Mouse (Mus musculus) spleen, postnatal 4 days (tissue): Measurements from ENCODE around the gene Atg101.

Experiments used
- DNase-seq, 2 experiments: peaks; one replicate each; pipeline ENCODE4 v3.0.0; 2022; ENCODE audit warnings: low spot score in 2 of 2

Atg101 gene

GRCm38 (mm10) chr15:101336474-101337174 is 52.6 kb downstream of the Atg101 start:
- no peak for DNase-seq

GRCm38 (mm10) chr15:101338359-101338758 is 54.3 kb downstream of the Atg101 start:
- no peak for DNase-seq

GRCm38 (mm10) chr15:101339537-101339936 is 55.5 kb downstream of the Atg101 start:
- peak; percentile 74 to 91 for DNase-seq
